Mouse (Mus musculus): ENCODE results near the gene Tepsin.

The Tepsin gene

GRCm38 (mm10) chr11:120110554-120110953 is 12.0 kb upstream of the Tepsin start:
- no peak for DNase-seq

- no peak for DNase-seq
These were observed 11.2 kb upstream of the Tepsin start for GRCm38 (mm10) chr11:120109558-120110210.

- no peak for DNase-seq
These were observed 9.3 kb upstream of the Tepsin start for GRCm38 (mm10) chr11:120107796-120108195.

- no peak for DNase-seq
These were observed 8.5 kb upstream of the Tepsin start for GRCm38 (mm10) chr11:120107026-120107425.

GRCm38 (mm10) chr11:120103431-120103997 is 5.0 kb upstream of the Tepsin start:
- DNase-seq: no peak

GRCm38 (mm10) chr11:120101036-120101435 is 2.5 kb upstream of the Tepsin start:
- DNase-seq: peak; percentile 72 to 75

GRCm38 (mm10) chr11:120092817-120093591 is 5.5 kb downstream of the Tepsin start:
- peak in 1 of 2 experiments; percentile 22 for DNase-seq

- DNase-seq: no peak
These were observed 7.9 kb downstream of the Tepsin start for GRCm38 (mm10) chr11:120090661-120091060.

- DNase-seq: peak; percentile 97 to 100
These were observed 11.8 kb downstream of the Tepsin start, which contains the start of gene Cep131 for GRCm38 (mm10) chr11:120086702-120087152. Gene Cep131 (minus strand): TSS chr11:120086827.

- DNase-seq: peak; percentile 68 to 73
These were observed 12.5 kb downstream of the Tepsin start for GRCm38 (mm10) chr11:120085891-120086627.

GRCm38 (mm10) chr11:120080282-120080681 is 18.2 kb downstream of the Tepsin start:
- no peak for DNase-seq

GRCm38 (mm10) chr11:120076191-120076590 is 22.3 kb downstream of the Tepsin start:
- DNase-seq: no peak

- no peak for DNase-seq
These were observed 25.4 kb downstream of the Tepsin start for GRCm38 (mm10) chr11:120072986-120073647.

- no peak for DNase-seq
These were observed 26.7 kb downstream of the Tepsin start for GRCm38 (mm10) chr11:120071731-120072320.

- no peak for DNase-seq
These were observed 27.5 kb downstream of the Tepsin start for GRCm38 (mm10) chr11:120071065-120071464.

- DNase-seq: no peak
These were observed 28.1 kb downstream of the Tepsin start for GRCm38 (mm10) chr11:120070286-120070930.

GRCm38 (mm10) chr11:120069261-120069660 is 29.3 kb downstream of the Tepsin start:
- DNase-seq: no peak

- DNase-seq: no peak
These were observed 30.7 kb downstream of the Tepsin start for GRCm38 (mm10) chr11:120067834-120068233.

- DNase-seq: peak; percentile 74 to 76
These were observed 33.2 kb downstream of the Tepsin start for GRCm38 (mm10) chr11:120065291-120065690.

GRCm38 (mm10) chr11:120064668-120065040 is 33.9 kb downstream of the Tepsin start:
- no peak for DNase-seq

GRCm38 (mm10) chr11:120064006-120064667 is 34.4 kb downstream of the Tepsin start:
- DNase-seq: no peak
